Mouse (Mus musculus) liver, postnatal 0 days (tissue): ENCODE measurements around the gene Ctnnal1. TPM values are rescaled to one million over a fixed set of nuclear protein-coding genes. Genes with fewer than 3 reads are reported as not detected.

Source experiments
- ATAC-seq: fragments of 200-750 bp; cut with Nextera tagmentation; 2 replicates; pipeline ENCODE4 v1.8.0; 2017; ENCODE audit warnings: mild to moderate bottlenecking, moderate library complexity
- DNase-seq: peaks from one replicate; pipeline ENCODE4 v3.0.0-alpha.2; 2016
- H3K27ac ChIP-seq: fragments of 300-500 bp; sonication (generic); 2 replicates; pipeline ENCODE4 v1.5.1; 2014; ENCODE audit warnings: antibody characterized with exemption, moderate library complexity, mild to moderate bottlenecking, low read depth
- H3K27me3 ChIP-seq: fragments of 300-500 bp; sonication (generic); 2 replicates; pipeline ENCODE4 v1.6.1; 2014; ENCODE audit warnings: low read length, control low read depth, mixed read lengths; ENCODE audit not compliant: insufficient read depth
- H3K36me3 ChIP-seq: fragments of 300-500 bp; sonication (generic); replicated peaks from 2 replicates; pipeline ENCODE4 v1.6.1; 2014; ENCODE audit warnings: mild to moderate bottlenecking, control low read depth, low read length, moderate library complexity, mixed read lengths; ENCODE audit not compliant: insufficient read depth
- H3K4me1 ChIP-seq: fragments of 300-500 bp; sonication (generic); 2 replicates; pipeline ENCODE4 v1.6.1; 2014; ENCODE audit warnings: antibody characterized with exemption, mild to moderate bottlenecking, control low read depth; ENCODE audit not compliant: insufficient read depth
- H3K4me2 ChIP-seq: fragments of 300-500 bp; sonication (generic); 2 replicates; pipeline ENCODE4 v1.6.1; 2014; ENCODE audit warnings: low read depth, mild to moderate bottlenecking, low read length, moderate library complexity, mixed read lengths
- H3K4me3 ChIP-seq: fragments of 300-500 bp; sonication (generic); 2 replicates; pipeline ENCODE4 v1.5.1; 2014; ENCODE audit warnings: low read depth, low read length
- H3K9ac ChIP-seq: fragments of 300-500 bp; sonication (generic); replicated peaks from 2 replicates; pipeline ENCODE4 v1.6.1; 2014; ENCODE audit warnings: mild to moderate bottlenecking, moderate library complexity
- H3K9me3 ChIP-seq: fragments of 300-500 bp; sonication (generic); 2 replicates; pipeline ENCODE4 v1.6.1; 2016; ENCODE audit warnings: mild to moderate bottlenecking, control low read depth, low read length, mixed read lengths
- CTCF ChIP-seq: sonication (generic); IDR thresholded peaks from 2 replicates; pipeline ENCODE4 v1.5.1; 2016; ENCODE audit warnings: antibody characterized with exemption, low read depth
- EP300 ChIP-seq: IDR thresholded peaks from 2 replicates; pipeline ENCODE4 v1.6.1; 2016; ENCODE audit warnings: antibody characterized with exemption, low read depth, mild to moderate bottlenecking
- WGBS: fragments of 180-500 bp; shearing (Covaris S2); extraction: QIAGEN DNeasy Blood & Tissue Kit; methylation state at CpG from one replicate; pipeline ENCODE4 v1.1.7; 2014; ENCODE audit not compliant: insufficient replicate concordance; 5-methylcytosine and 5-hydroxymethylcytosine counted together
- polyA plus RNA-seq: library from polyadenylated mRNA; unstranded; fragments of >200 nt; fragmentation: Nextera tagmentation; extraction: Ambion mirVana; gene quantifications from 2 replicates; pipeline ENCODE4 v1.2.1, GENCODE M21; 2015

The Ctnnal1 gene
- polyA plus RNA-seq, 1 experiment from 2014 or later = 5.1 TPM

DNA sequence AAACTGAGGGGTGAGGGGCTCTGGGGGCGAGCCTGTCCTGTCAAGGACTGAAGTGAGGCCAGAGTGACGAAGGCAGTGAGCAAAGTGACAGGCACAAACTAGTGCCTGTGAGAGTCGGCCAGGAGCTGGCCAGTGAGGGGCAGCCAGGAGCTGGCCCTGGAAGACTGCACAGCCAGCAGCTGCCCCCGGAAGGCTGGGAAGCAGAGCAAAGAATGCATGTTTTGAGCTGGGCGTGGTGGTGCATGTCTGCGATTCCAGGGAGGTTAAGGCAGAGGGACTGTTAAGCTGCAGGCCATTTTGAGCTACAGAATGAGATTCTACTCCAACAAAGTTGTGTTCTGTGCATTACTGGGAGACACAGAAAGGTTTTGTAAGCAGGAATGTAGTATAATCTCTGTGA, 14.3 kb downstream of the Ctnnal1 start:
- ATAC-seq = no peak
- WGBS = 48% methylated on average over 6 of the region's 6 CpGs
- Histone ChIP-seq H3K4me2 (no peak overlapping the region), H3K27me3 (no peaks in the 10 kb centered on the region), H3K36me3 (no peaks in the 10 kb centered on the region), H3K4me3 (no peak overlapping the region), H3K9ac (no peak overlapping the region), H3K4me1 (peaks cover 3% of the 10 kb centered on the region; the same call in 1 of the 2 replicates), H3K27ac (no peak overlapping the region), H3K9me3 (no peaks in the 10 kb centered on the region)
- no peak for DNase-seq
- TF ChIP-seq CTCF (no peak), EP300 (no peak)

DNA sequence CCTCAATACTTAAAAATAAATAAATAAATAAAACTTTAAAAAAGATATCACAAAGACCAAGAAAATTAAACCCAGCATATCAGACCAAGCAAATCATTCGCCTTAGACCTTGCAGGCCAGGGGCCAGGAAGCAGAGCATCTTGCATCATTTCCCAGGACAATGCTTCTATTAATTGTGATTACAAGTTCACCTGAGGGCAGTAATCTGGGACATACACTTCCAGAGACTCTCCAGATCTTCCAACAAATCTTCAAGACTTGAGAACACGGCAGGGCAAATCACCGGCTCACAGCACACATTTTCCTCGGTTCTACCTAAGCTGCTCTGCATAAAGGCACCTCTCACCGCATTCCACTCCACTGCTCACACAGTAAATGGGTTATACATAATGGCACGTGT, 16.9 kb downstream of the Ctnnal1 start:
- Histone ChIP-seq H3K4me3 (no peak overlapping the region), H3K4me1 (peaks cover 3% of the 10 kb centered on the region; the same call in 1 of the 2 replicates), H3K4me2 (no peak overlapping the region), H3K27me3 (no peaks in the 10 kb centered on the region), H3K9me3 (no peaks in the 10 kb centered on the region), H3K36me3 (0 out of 2 replicates have a peak, but pooled peaks cover 5% of the 10 kb centered on the region), H3K9ac (no peak overlapping the region), H3K27ac (no peak overlapping the region)
- TF ChIP-seq CTCF (no peak), EP300 (no peak)
- no peak for DNase-seq
- ATAC-seq = no peak
- WGBS = 81% methylated on average over 6 of the region's 6 CpGs

DNA sequence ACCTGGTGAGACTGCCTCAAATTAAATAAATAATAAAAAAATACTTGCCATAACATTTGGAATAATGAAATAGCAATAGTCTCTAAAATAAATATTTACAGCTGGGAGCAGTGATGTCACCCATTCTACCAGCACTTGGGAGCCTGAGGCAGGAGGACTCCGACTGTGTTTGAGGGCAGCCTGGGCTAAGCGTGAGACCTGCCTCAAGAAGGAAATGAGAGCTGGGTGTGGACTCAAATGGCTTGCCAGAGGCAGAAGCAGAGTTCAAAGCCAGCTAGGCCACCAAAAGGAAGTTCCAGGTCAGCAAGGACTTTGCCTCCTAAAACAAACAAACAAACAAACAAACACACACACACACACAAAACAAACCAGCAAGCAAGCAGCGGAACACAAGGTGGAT, 17.6 kb downstream of the Ctnnal1 start:
- no peaks in the 10 kb centered on the region for H3K27me3 ChIP-seq
- H3K36me3 ChIP-seq = 0 out of 2 replicates have a peak, but pooled peaks cover 5% of the 10 kb centered on the region
- WGBS = 77% methylated on average over 3 of the region's 3 CpGs
- H3K27ac ChIP-seq = no peak overlapping the region
- TF ChIP-seq CTCF (no peak), EP300 (no peak)
- no peak overlapping the region for H3K4me2 ChIP-seq
- no peak for DNase-seq
- H3K9ac ChIP-seq = no peak overlapping the region
- no peaks in the 10 kb centered on the region for H3K9me3 ChIP-seq
- no peak for ATAC-seq
- H3K4me3 ChIP-seq = no peak overlapping the region
- peaks cover 3% of the 10 kb centered on the region; the same call in 1 of the 2 replicates for H3K4me1 ChIP-seq

DNA sequence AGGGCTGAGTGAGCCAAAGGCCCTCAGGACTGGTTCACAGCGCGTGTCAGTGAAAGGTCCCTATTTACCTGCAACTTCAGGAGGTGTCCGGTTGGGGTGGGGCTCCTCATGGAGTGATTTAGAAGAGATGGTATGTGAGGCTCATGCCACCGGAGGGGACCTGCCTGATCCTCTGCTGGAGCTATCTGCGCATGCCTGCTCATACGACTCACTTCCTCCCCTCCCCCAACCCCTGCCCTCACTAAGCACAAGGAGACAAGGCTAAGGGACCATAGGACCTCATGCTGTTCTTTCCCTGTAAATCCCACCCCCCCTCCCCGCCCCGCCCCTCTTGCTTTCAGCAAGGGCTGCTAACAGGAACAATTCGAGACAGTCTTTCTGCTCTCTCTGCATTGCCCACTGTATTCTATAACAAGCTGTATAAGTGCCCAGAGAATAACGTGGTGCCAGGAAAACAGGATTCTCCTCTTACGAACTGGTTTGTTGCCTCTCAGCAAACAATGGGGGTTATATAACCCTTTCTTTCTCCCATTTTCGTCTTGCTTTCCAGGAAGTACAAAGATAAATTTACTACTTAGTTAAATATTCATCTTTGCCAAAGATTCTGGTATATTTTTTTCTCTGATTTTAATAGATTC, 19.0 kb downstream of the Ctnnal1 start:
- H3K9me3 ChIP-seq = no peaks in the 10 kb centered on the region
- H3K36me3 ChIP-seq = 0 out of 2 replicates have a peak, but pooled peaks cover 5% of the 10 kb centered on the region
- DNase-seq (no peak), ATAC-seq (no peak)
- H3K9ac ChIP-seq = no peak overlapping the region
- H3K27ac ChIP-seq = no peak overlapping the region
- H3K4me1 ChIP-seq = no peaks in the 10 kb centered on the region
- no peak overlapping the region for H3K4me3 ChIP-seq
- no peak for TF ChIP-seq CTCF
- TF ChIP-seq EP300 = no peak
- 69% methylated on average over 12 of the region's 12 CpGs for WGBS
- no peaks in the 10 kb centered on the region for H3K27me3 ChIP-seq
- no peak overlapping the region for H3K4me2 ChIP-seq

DNA sequence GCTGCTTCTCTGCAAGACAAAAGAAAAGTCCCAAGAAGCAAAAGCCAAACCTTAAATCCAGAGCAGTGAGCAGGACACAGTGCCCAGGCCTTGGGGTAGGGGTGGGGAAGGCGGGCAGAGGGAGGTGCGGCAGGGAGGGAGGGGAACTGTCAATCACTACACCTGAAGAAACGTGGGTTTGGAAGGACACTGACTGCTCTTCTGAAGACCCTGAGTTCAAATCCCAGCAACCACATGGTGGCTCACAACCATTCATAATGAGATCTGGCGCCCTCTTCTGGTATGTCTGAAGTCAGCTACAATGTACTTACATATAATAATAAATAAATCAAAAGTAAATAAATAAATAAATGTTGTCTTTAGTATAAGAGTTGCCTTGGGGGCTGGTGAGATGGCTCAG, 20.1 kb downstream of the Ctnnal1 start:
- Histone ChIP-seq H3K4me1 (no peaks in the 10 kb centered on the region), H3K27me3 (no peaks in the 10 kb centered on the region), H3K4me3 (no peak overlapping the region), H3K9me3 (no peaks in the 10 kb centered on the region), H3K27ac (no peak overlapping the region), H3K4me2 (no peak overlapping the region), H3K36me3 (0 out of 2 replicates have a peak, but pooled peaks cover 5% of the 10 kb centered on the region), H3K9ac (no peak overlapping the region)
- ATAC-seq (no peak), DNase-seq (no peak)
- 86% methylated on average over 4 of the region's 4 CpGs for WGBS
- TF ChIP-seq EP300 (no peak), CTCF (0 out of 2 replicates have a peak, but pooled peaks have one; percentile 13)

DNA sequence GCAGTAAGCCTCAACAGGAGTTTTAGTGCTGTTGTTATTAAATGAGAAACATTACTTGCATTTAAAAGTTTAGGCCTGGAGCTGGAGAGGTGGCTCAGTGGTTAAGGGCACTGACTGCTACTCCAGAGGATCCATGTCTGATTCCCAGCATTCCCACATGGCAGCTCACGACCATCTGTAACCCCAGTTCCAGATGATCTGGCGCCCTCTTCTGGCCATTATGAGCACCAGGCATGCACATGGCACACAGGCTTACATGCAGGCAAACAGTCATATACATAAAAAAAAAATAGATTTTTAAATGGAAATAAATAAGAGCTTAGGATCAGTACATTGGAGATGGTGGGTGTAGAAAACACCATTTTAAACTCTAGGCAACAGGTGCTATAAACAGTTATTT, 21.0 kb downstream of the Ctnnal1 start:
- no peak overlapping the region for H3K4me3 ChIP-seq
- WGBS = 89% methylated on average over 2 of the region's 2 CpGs
- no peak for DNase-seq
- no peak overlapping the region for H3K4me2 ChIP-seq
- no peaks in the 10 kb centered on the region for H3K4me1 ChIP-seq
- TF ChIP-seq CTCF (peak; percentile 42), EP300 (no peak)
- no peaks in the 10 kb centered on the region for H3K9me3 ChIP-seq
- no peaks in the 10 kb centered on the region for H3K27me3 ChIP-seq
- H3K9ac ChIP-seq = no peak overlapping the region
- ATAC-seq = no peak
- no peak overlapping the region for H3K27ac ChIP-seq
- 0 out of 2 replicates have a peak, but pooled peaks cover 5% of the 10 kb centered on the region for H3K36me3 ChIP-seq
